Mouse (Mus musculus): Measurements from ENCODE around the gene Mcfd2.

Mcfd2 gene

DNA sequence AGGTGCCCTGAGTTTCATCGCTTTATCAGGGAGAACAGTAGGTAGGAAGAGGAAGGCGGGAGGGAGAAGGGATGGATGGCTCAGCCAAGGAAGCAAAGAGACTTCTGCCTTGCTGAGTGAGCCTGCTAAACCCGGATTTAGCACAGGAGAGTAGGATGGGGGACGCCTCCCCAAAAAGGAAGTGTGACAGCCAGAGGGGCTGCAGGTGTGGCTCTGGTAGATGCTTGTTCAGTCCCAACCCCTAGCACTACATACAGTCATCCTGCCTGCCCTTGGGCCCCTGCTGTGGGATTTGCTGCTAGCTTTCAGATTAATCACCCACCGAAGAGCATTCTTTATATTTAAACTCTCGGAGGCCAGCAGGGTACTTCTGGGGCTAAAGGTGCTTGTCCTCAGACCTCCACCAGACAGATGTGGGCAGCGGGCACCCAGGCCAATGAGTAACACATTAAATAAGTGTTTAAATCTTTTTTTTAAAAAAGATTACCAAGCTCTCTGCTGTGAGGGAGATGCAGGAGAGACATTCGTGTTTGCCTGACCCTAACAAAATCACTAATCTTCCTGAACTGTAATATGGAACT is 21.6 kb upstream of the Mcfd2 start:
- DNase-seq (ENCODE audit: low spot score) = no peak

- no peak for DNase-seq (ENCODE audit: low spot score)
Observed at GRCm38 (mm10) chr17:87286481-87287143, 20.9 kb upstream of the Mcfd2 start.

DNA sequence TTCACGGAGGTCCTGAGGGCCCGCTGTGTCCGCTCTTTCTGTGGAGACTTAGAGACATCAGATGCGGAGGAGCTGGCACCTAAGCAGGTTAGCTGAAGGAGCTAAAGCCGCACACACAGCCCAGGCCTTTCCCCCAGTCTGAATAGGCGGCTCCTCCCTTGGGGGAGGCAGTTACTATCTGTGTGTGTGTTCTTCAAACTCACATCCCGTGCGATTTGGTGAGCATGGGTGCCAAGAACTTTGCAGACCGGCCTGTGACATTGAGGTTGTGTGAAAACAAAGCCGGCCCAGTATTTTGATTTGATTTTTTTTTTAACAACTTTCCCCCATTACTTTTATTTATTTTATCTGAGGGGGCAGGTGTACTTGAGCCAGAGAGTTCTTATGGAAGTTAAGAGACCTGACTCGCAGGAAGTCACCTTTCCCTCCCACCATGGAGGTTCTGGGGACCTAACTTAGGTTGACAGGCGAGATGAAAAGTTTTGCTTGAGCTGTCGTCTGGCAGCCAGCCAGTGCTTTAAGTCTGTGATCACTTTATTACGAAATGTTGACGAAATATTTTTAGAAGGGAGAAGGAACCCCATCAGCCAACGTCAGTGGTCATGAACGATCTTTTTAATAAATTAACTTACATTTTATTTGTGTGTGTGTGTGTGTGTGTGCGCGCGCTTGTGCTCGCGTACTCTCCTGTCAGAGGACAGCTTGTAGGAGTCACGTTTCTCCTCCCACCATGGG is 20.2 kb upstream of the Mcfd2 start:
- DNase-seq (ENCODE audit: low spot score) = no peak

- DNase-seq (ENCODE audit: low spot score) = no peak
Observed at GRCm38 (mm10) chr17:87284482-87285040, 18.8 kb upstream of the Mcfd2 start.

DNA sequence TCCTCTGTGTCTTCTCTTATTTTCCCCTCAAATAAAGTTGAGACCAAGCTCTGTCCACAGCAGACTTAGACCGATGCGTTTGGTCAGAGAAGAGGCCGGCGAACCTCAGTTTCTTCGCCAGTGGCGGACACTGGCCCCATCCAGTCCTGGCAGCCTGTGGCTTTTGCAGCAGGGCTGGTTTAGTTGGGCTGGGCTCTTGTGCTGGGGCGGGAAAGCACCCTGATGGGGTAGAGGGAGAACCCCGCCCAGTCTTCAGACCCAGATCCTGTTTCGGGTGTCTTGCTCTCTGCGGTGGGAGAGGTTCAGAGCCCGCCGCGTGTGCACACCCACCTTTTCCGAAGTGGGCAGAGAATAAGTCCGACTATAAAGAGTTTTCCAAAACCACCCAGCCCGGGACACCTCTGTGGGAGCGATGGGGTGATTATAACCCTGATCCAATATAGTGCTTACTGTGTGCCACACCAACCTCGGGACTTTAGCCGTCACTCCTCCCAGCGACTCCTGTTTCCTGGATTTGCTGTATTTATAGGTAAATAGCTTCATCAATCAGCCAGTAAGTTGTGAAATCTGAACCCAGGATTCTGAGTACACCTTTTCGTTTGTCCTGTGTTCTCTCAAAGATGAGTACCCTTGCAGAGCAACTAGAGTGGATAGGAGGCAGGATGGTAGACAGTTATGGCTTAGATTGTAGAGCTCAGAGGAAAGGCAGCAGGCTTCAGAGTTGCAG is 18.2 kb upstream of the Mcfd2 start:
- DNase-seq (ENCODE audit: low spot score) = no peak

DNA sequence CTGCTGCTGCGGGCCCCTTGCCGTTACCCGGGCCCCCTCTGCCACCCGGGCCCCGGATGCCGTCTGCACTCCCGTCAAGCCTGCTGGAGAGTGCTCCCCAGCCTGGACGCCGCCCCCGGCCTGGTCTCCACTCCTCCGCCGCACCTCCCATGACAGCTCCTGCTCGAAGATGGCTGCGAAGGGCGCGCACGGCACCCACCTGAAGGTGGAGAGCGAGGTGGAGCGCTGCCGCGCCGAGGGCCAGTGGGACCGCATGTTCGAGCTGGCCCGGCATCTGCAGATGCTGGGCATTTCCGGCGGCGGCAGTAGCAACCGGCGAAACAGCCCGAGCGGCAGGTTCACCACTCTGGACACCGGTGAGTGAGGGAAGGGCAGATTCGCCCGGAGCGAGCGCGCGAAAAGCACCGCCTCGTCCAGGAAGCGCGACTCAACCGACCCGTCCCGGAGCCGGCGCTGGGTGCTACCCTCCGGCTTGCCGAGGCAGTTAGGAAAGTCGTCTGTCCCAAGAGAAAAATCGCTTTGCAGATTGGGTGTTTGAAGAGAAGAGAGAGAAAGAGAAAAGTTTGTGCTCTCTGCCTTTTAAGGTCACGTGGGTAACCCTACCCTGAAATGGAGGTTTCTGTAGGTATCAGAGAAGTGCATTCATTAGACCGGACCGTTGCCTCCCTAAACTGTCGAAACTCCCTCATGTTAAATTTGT is 17.5 kb upstream of the Mcfd2 start:
- peak; percentile 47 for DNase-seq (ENCODE audit: low spot score)

DNA sequence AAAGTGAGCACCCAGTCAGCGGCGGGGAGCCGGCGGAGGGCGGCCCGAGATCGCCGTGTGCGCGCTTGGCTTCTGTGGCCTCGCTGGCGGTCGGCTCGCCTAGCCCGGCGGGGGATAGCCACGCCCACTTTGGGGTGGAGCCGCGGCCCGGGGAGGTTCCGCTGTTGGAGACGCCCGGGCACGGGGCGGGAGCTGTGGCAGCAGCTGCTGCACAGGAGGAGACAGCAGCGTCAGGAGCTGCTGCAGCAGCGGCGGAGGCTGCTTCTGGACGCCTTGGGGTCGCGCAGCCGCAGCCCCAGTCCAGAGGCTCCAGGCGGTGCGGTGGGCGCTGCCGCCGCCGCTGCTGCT is 16.9 kb upstream of the Mcfd2 start, which contains the start of gene Ttc7:
Gene Ttc7 (plus strand): TSS at position 181 of the 348 bp plus-strand sequence.
- peak; percentile 95 for DNase-seq (ENCODE audit: low spot score)

DNA sequence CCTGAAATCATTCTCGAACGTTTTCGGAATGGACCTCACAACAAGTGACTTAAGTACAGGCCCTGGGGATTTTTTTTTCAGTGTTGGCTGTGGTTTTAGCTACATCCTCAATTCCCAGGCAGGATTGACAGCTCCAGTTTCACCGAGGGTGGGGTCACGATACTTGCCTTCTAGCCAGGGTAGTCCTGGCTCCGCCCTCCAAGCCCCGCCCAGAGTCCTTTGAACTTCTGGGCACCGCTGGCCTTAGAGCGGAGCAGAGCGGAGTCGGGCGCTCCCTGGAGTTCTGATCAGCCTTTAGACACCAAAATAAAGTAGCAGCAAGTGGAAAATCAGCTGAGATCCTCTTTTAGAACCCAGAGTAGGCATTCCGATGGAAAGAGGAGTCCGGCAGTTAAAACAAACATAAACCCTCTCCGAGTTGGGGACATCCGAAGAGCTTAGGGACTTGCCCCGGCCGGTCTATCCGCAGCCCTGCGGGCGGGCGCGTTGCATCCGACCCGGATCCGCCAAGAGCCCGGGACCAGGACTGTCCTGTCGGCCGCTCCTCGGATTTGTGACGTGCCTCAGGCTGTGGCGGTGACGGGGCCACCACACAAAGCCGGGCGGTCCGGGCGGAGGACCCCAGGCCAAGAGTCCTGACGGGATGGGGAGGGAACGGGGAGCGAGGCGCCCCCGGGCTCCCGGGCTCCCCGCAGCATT is 16.4 kb upstream of the Mcfd2 start:
- peak; percentile 59 for DNase-seq (ENCODE audit: low spot score)

DNA sequence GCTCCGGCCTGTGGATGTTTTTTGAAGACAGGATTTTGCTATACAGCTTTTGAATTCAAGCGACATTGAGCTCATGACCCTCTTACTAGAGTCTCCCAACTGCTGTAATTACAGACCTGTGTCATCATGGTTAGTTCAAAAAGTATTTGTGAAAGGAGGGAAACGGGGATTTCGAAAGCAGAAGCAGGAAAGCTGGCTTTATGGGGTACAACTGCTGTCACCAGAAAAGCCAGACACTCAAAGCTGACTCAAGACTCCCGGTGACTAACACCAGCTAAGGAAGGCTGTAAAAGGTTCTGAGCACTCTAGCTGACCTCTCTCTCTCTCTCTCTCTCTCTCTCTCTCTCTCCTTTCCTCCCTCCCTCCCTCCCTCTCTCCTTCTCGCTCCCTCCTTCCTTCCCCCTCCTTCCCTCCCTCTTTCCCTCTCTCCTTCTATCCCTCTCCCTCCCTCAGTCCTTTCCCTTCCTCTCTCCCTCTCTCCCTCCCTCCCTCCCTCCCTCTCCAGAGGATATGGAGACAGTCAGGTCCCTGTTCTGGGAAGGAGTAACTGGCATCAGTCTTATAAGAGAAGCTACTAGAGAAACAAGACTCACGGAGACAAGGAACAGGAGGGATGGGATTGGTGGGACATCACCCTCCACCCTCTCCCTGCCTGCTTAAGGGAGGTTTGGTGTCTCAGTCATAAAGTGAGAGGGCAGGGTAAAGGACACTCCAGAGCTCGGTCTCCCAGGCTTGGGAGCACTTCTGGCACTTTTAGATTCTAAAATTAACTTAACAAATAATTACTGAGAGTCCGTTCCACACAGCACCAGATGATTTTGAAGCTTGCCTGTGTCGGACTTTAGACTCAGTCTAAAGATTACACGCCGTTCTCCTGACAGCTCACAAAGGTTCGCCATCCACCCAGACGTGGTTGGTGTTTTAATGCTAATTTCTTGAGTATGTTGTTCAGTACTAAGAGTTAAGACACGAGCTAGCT is 9.9 kb upstream of the Mcfd2 start:
- no peak for DNase-seq (ENCODE audit: low spot score)

DNA sequence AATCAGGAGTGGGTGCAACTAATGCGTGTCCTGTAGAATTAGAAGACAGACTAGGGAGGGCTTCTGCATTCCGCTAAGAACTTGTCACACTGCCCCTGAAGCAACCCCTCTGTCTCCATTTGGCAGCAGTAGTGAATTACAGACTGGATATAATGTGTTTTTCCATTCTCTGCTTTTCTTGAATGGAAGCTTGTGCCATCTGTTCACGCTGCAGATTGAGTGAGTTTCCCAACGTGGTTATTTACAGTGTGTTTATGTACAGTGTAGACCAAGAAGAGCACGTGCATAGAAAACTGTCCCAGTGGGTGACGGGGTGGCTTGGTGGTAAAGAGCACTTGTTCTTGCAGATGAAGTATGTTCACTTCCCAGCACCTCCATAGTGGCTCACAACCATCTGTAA is 3.7 kb upstream of the Mcfd2 start:
- no peak for DNase-seq (ENCODE audit: low spot score)

GRCm38 (mm10) chr17:87264927-87265791 is 576 bp downstream of the Mcfd2 start:
- DNase-seq (ENCODE audit: low spot score) = no peak

- DNase-seq (ENCODE audit: low spot score) = no peak
Observed at GRCm38 (mm10) chr17:87264054-87264830, 1.5 kb downstream of the Mcfd2 start.

- no peak for DNase-seq (ENCODE audit: low spot score)
Observed at GRCm38 (mm10) chr17:87263401-87263800, 2.3 kb downstream of the Mcfd2 start.

DNA sequence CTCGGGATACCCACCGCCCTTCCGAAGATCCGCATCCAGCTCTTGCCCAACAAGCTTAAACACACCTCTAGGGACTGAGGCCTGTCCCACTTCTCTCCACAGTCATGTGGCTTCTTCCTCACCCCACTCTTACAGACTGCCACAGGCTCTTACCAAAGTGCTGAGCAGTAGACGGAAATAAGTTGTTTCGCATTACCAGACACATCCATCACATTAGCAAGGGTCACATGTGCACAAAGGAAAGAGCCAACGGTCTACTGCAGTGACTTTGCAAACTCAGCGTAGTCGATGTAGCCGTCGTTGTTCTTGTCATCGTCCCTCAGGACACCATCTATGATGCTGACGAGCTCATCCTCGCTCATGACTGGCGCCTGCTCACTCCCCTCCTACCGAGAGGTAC is 10.1 kb downstream of the Mcfd2 start:
- DNase-seq (ENCODE audit: low spot score) = no peak

- DNase-seq (ENCODE audit: low spot score) = no peak
Observed at GRCm38 (mm10) chr17:87254384-87254783, 11.4 kb downstream of the Mcfd2 start.

- no peak for DNase-seq (ENCODE audit: low spot score)
Observed at GRCm38 (mm10) chr17:87246103-87246502, 19.6 kb downstream of the Mcfd2 start.

DNA sequence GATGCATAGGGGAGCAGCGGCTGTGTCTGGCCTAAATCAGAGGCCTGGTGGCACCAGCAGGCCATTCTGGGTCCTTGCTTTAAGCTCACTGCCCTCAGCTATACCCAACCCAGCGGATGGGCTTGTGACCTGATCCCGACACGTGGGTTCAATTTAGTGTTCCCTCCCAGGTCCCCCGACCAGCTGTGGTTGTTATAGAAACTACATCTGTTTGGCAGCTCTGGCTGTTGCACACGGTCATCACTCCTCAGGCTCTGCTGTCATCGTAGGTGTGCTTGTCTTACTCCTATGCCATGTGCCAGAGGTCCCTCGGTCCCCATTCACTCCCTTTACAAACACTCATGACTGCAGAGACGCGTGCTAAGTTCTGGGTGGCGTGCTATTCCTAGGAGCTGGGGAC is 27.9 kb downstream of the Mcfd2 start:
- no peak for DNase-seq (ENCODE audit: low spot score)
